In the genomic region with DNA sequence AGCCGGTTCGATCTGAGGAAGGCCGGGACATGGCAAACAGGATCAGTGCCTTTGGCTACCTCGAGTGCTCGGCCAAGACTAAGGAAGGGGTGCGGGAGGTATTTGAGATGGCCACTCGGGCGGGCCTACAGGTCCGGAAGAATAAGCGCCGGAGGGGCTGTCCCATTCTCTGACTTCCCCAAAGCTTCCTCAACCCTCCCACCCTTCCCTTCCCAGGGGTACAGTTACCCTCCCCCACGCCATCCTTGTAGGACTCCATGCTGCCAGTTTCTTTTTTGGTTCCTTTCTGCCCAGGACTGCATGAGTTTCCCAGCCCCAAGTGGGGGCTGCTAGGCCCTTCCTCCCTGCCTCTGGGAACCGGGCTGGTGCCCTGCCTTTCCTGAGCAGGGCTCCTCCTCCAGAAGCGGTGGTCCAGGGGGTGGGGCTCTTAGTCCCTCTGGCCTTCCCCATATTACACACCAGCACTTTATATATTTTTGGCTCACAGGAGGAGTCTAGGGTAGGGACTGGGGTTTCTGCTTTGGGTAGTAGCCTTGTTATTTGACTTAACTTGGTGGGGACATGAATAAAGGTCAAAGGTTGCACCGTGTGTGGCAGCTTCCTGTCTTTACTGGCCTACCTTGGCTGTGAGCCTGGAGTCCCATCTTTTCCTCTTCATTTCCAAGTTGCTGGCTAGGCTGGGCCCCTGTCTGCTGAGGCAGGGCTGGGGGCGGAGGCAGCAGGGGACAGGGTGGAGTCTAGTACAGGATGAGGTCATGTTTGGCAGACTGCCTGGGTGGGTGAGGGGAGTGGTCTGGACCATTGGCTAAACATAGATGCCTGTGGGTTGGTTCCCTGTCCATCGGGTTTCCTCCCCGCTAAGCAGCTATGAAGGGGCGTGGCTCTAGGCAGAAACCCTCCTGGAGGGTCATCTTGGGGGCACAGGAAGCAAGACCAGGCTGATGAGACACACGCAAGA, we compare ENCODE assay signal across 8 mouse cellular contexts. TPM values are rescaled to one million over a fixed set of nuclear protein-coding genes. Genes with fewer than 3 reads are reported as not detected.
A peak's percentile ranks its signal among the peaks of the same experiment; 100 is the strongest.
DNase-seq lines count a peak whose midpoint lies in the region; ATAC-seq and TF ChIP-seq lines count a peak whose summit lies in the region.

No protein-coding gene starts in this region.

- 53% methylated on average over 20 of the region's 20 CpGs for WGBS in forebrain, embryonic 15.5 days
- WGBS in lung, adult 2 months, result 34% methylated on average over 20 of the region's 20 CpGs
- WGBS in neural tube, embryonic 15.5 days, result 51% methylated on average over 20 of the region's 20 CpGs

- H3K4me3 ChIP-seq in forebrain, embryonic 15.5 days, result no peak overlapping the region
- H3K4me3 ChIP-seq in layer of hippocampus, adult 2 months, result no peak overlapping the region
- no peak overlapping the region for H3K4me3 ChIP-seq in lung, adult 2 months (replicated peaks; ENCODE audit: extremely low read depth, low read depth, low read length)
- no peak overlapping the region for H3K4me3 ChIP-seq in neural tube, embryonic 15.5 days (replicated peaks)

- H3K9me3 ChIP-seq in forebrain, embryonic 15.5 days, result no peaks in the 10 kb centered on the region
- H3K9me3 ChIP-seq in neural tube, embryonic 15.5 days (replicated peaks), result no peaks in the 10 kb centered on the region

- H3K4me1 ChIP-seq in forebrain, embryonic 15.5 days, result peaks cover 34% of the 10 kb centered on the region
- peaks cover 18% of the 10 kb centered on the region for H3K4me1 ChIP-seq in lung, adult 2 months (ENCODE audit: control insufficient read depth, insufficient read depth, low read length)
- H3K4me1 ChIP-seq in neural tube, embryonic 15.5 days, result peaks cover 49% of the 10 kb centered on the region

- TF ChIP-seq POLR2A in lung, adult 2 months (IDR thresholded peaks at IDR 0.05; ENCODE audit: borderline replicate concordance, extremely low read depth, low read depth, low read length), result 0 out of 2 replicates have a peak, but pooled peaks have one; percentile 4

- H3K9ac ChIP-seq in forebrain, embryonic 15.5 days (replicated peaks), result no peak overlapping the region
- no peak overlapping the region for H3K9ac ChIP-seq in neural tube, embryonic 15.5 days (replicated peaks)

- TF ChIP-seq CTCF in layer of hippocampus, adult 2 months (conservative IDR thresholded peaks at IDR 0.05), result no peak
- TF ChIP-seq CTCF in lung, adult 2 months (IDR thresholded peaks at IDR 0.05; ENCODE audit: insufficient read depth, low read length), result no peak

- intact Hi-C loops in heart, postnatal 36 days (cut with DNase I), result loop anchor here (2.0 kb wide), 1 partner anchor 25 kb away; a partner anchor contains a TSS

- H3K27ac ChIP-seq in forebrain, embryonic 15.5 days (replicated peaks), result 0 out of 2 replicates have a peak overlapping the region, but pooled peaks have one; percentile 24
- no peak overlapping the region; the same call in 1 of the 2 replicates for H3K27ac ChIP-seq in layer of hippocampus, adult 2 months
- peak overlapping the region; percentile 68 for H3K27ac ChIP-seq in neural tube, embryonic 15.5 days (replicated peaks)

- peak; percentile 57 for DNase-seq in CD4-positive helper T cell, adult 2 months (ENCODE audit: low read depth, low spot score)
- DNase-seq in adrenal gland, adult 2 months, result peak; percentile 92
- peak; percentile 93 to 95 for DNase-seq in heart, postnatal 36 days
- DNase-seq in layer of hippocampus, adult 2 months (ENCODE audit: low spot score in 2 of 2), result peak; percentile 58 to 68
- peak; percentile 84 for DNase-seq in lung, adult 2 months
- DNase-seq in urinary bladder, postnatal 4 days (ENCODE audit: low spot score in 2 of 2), result peak; percentile 93 to 99

- H3K4me2 ChIP-seq in forebrain, embryonic 15.5 days (replicated peaks), result no peak overlapping the region
- no peak overlapping the region for H3K4me2 ChIP-seq in neural tube, embryonic 15.5 days

- peak; percentile 82 for ATAC-seq in forebrain, embryonic 15.5 days (replicated peaks)
- ATAC-seq in neural tube, embryonic 15.5 days (ENCODE audit: low FRiP score), result peak; percentile 80

- H3K36me3 ChIP-seq in forebrain, embryonic 15.5 days, result peaks cover 5% of the 10 kb centered on the region; the same call in 1 of the 2 replicates
- peaks cover 7% of the 10 kb centered on the region; the same call in 1 of the 2 replicates for H3K36me3 ChIP-seq in neural tube, embryonic 15.5 days

- H3K27me3 ChIP-seq in forebrain, embryonic 15.5 days, result no peaks in the 10 kb centered on the region
- 0 out of 2 replicates have a peak, but pooled peaks cover 8% of the 10 kb centered on the region for H3K27me3 ChIP-seq in neural tube, embryonic 15.5 days (replicated peaks)

RNA-seq across cellular contexts. Expression of a gene that starts 6.0 kb away (rescaled TPM):
- total RNA-seq in adrenal gland, adult 2 months (2021), result 100 to 1,000 TPM; 128 to 132 TPM
- 61.3 and 69.7 TPM in 2 replicates for polyA plus RNA-seq in adrenal gland, adult 2 months (2012; rRNA removed)
- polyA plus RNA-seq in forebrain, embryonic 15.5 days (2015; fragmentation: Nextera tagmentation; extraction: Ambion mirVana), result 43.3 and 44.6 TPM in 2 replicates
- 100 to 1,000 TPM in 1 of 2 experiments, 10 to 100 TPM in 1; 93.1 to 100 TPM for total RNA-seq in heart, postnatal 36 days (2021)
- total RNA-seq in layer of hippocampus, adult 2 months (2021), result 10 to 100 TPM; 22.8 to 24.9 TPM
- 107 and 140 TPM in 2 replicates for polyA plus RNA-seq in lung, adult 2 months (2012; rRNA removed)
- 74.6 and 85.4 TPM in 2 replicates for polyA plus RNA-seq in neural tube, embryonic 15.5 days (2015; fragmentation: Nextera tagmentation; extraction: Ambion mirVana)

RNA-seq across cellular contexts. Expression of a gene that starts 12.5 kb away (rescaled TPM):
- 1 to 10 TPM in 1 of 2 experiments, under 1 TPM in 1; 0.43 to 1.3 TPM for total RNA-seq in adrenal gland, adult 2 months (2021)
- 0.46 and 2.1 TPM in 2 replicates for polyA plus RNA-seq in adrenal gland, adult 2 months (2012; rRNA removed)
- polyA plus RNA-seq in forebrain, embryonic 15.5 days (2015; fragmentation: Nextera tagmentation; extraction: Ambion mirVana), result 0.06 and 0.11 TPM in 2 replicates
- total RNA-seq in heart, postnatal 36 days (2021), result 1 to 10 TPM; 2.2 to 2.4 TPM
- not detected for total RNA-seq in layer of hippocampus, adult 2 months (2021)
- 0.34 and 0.38 TPM in 2 replicates for polyA plus RNA-seq in lung, adult 2 months (2012; rRNA removed)
- 0.09 and 0.17 TPM in 2 replicates for polyA plus RNA-seq in neural tube, embryonic 15.5 days (2015; fragmentation: Nextera tagmentation; extraction: Ambion mirVana)

RNA-seq across cellular contexts. Expression of a gene that starts 13.3 kb away (rescaled TPM):
- total RNA-seq in adrenal gland, adult 2 months (2021), result 10 to 100 TPM in 1 of 2 experiments, 1 to 10 TPM in 1; 5.0 to 13.1 TPM
- polyA plus RNA-seq in adrenal gland, adult 2 months (2012; rRNA removed), result 11.6 and 12.2 TPM in 2 replicates
- polyA plus RNA-seq in forebrain, embryonic 15.5 days (2015; fragmentation: Nextera tagmentation; extraction: Ambion mirVana), result 1.9 and 2.7 TPM in 2 replicates
- total RNA-seq in heart, postnatal 36 days (2021), result 10 to 100 TPM; 24.0 to 26.2 TPM
- total RNA-seq in layer of hippocampus, adult 2 months (2021), result under 1 TPM in 1 of 2 experiments, not detected in 1; 0.46 TPM
- polyA plus RNA-seq in lung, adult 2 months (2012; rRNA removed), result 8.0 and 10.8 TPM in 2 replicates
- 2.3 and 2.8 TPM in 2 replicates for polyA plus RNA-seq in neural tube, embryonic 15.5 days (2015; fragmentation: Nextera tagmentation; extraction: Ambion mirVana)

RNA-seq across cellular contexts. Expression of a gene that starts 24.2 kb away (rescaled TPM):
- total RNA-seq in adrenal gland, adult 2 months (2021), result 10 to 100 TPM; 16.7 to 18.9 TPM
- 13.2 and 15.3 TPM in 2 replicates for polyA plus RNA-seq in adrenal gland, adult 2 months (2012; rRNA removed)
- 7.5 and 7.6 TPM in 2 replicates for polyA plus RNA-seq in forebrain, embryonic 15.5 days (2015; fragmentation: Nextera tagmentation; extraction: Ambion mirVana)
- 1 to 10 TPM; 4.8 to 8.0 TPM for total RNA-seq in heart, postnatal 36 days (2021)
- total RNA-seq in layer of hippocampus, adult 2 months (2021), result 10 to 100 TPM; 10.2 to 11.0 TPM
- 12.7 and 13.5 TPM in 2 replicates for polyA plus RNA-seq in lung, adult 2 months (2012; rRNA removed)
- 11.9 and 24.5 TPM in 2 replicates for polyA plus RNA-seq in neural tube, embryonic 15.5 days (2015; fragmentation: Nextera tagmentation; extraction: Ambion mirVana)
